9 mouse cellular contexts compared by ENCODE assay signal in the genomic region with DNA sequence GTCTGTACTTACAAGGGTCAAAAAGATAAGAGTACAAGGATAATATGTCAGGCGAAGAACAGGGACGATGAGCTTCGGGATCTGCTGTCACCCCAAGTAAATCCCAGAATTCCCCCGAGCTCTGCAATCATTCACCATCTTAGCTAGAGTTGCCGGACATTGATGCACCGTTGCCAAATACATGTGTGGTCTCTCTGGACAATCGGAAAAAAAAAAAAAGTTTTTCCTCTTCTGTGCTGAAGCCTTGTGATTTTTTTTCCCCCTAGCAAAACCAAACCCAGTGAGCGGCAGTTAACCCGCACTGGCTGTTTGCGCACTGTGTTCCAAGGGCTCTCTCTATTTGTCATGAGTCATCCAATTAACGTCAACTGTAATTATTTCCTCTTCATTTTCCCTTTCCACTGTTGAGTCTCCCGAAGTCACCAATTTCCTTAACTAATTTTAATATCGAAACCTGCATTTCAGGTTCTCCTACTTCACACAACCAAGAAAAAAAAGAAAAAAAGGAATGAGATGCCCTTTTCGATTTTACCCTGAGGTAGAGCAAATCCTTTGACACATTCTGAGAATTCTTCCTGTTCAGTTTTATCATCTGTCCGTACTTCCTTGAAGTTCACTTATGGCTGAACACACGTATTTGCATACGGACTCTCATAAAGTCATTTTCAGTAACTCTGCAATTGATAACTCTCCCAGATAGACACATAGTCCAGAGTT.
DNase-seq lines count a peak whose midpoint lies in the region; ATAC-seq and TF ChIP-seq lines count a peak whose summit lies in the region.
"Had no signal": no experiment of that assay in that cellular context is flagged by ENCODE, and none has a peak within 500 bp of the region (broad histone marks: within the 10 kb centered on the region; RNA-seq: fewer than 3 reads in every experiment).

No protein-coding gene starts in this region.

- no peak overlapping the region for H3K9ac ChIP-seq in liver, adult 2 months (ENCODE audit: low read depth, low read length)
- no peak overlapping the region for H3K9ac ChIP-seq in embryonic facial prominence, embryonic 12.5 days
- no peak overlapping the region for H3K9ac ChIP-seq in hindbrain, postnatal 0 days (replicated peaks; ENCODE audit: low read length)
- H3K9ac ChIP-seq: neural tube, embryonic 13.5 days had no signal

- no peaks in the 10 kb centered on the region for H3K27me3 ChIP-seq in liver, adult 2 months (ENCODE audit: control insufficient read depth, insufficient read depth, low read length)
- no peaks in the 10 kb centered on the region for H3K27me3 ChIP-seq in embryonic facial prominence, embryonic 12.5 days
- H3K27me3 ChIP-seq in hindbrain, postnatal 0 days (ENCODE audit: insufficient read depth, low read length), result no peaks in the 10 kb centered on the region
- H3K27me3 ChIP-seq: neural tube, embryonic 13.5 days had no signal

- TF ChIP-seq CTCF in liver, adult 2 months (IDR thresholded peaks at IDR 0.05; ENCODE audit: low read depth, low read length), result no peak
- TF ChIP-seq CTCF in hindbrain, postnatal 0 days (IDR thresholded peaks at IDR 0.05; ENCODE audit: low read depth), result no peak

- no peak for TF ChIP-seq POLR2A in liver, adult 2 months (IDR thresholded peaks at IDR 0.05; ENCODE audit: extremely low read depth, insufficient read depth, low read length)

- H3K79me2 ChIP-seq in liver, adult 2 months (ENCODE audit: control insufficient read depth, insufficient read depth, low read length), result no peaks in the 10 kb centered on the region

- WGBS in liver, adult 2 months, result 24% methylated on average over 17 of the region's 17 CpGs
- 44% methylated on average over 17 of the region's 17 CpGs for WGBS in embryonic facial prominence, embryonic 12.5 days
- 60% methylated on average over 17 of the region's 17 CpGs for WGBS in hindbrain, postnatal 0 days

- H3K36me3 ChIP-seq in liver, adult 2 months (ENCODE audit: control insufficient read depth, insufficient read depth, low read length), result no peaks in the 10 kb centered on the region
- no peaks in the 10 kb centered on the region for H3K36me3 ChIP-seq in embryonic facial prominence, embryonic 12.5 days
- no peaks in the 10 kb centered on the region for H3K36me3 ChIP-seq in hindbrain, postnatal 0 days (ENCODE audit: insufficient read depth, low read length)
- H3K36me3 ChIP-seq: neural tube, embryonic 13.5 days had no signal

- H3K4me3 ChIP-seq in liver, adult 2 months (ENCODE audit: insufficient read depth, low read depth, low read length), result peak overlapping the region; percentile 43; the same call in 1 of the 2 replicates
- H3K4me3 ChIP-seq in embryonic facial prominence, embryonic 12.5 days, result peak overlapping the region; percentile 5; the same call in 1 of the 2 replicates
- peak overlapping the region; percentile 6 for H3K4me3 ChIP-seq in hindbrain, postnatal 0 days (ENCODE audit: low read length)
- H3K4me3 ChIP-seq: neural tube, embryonic 13.5 days had no signal

- 0 out of 2 replicates have a peak, but pooled peaks have one; percentile 5 for ATAC-seq in embryonic facial prominence, embryonic 12.5 days (ENCODE audit: insufficient number of reproducible peaks, insufficient read depth, low FRiP score, low TSS enrichment)
- ATAC-seq in hindbrain, postnatal 0 days, result 0 out of 2 replicates have a peak, but pooled peaks have one; percentile 35
- peak; percentile 42 for ATAC-seq in megakaryocyte progenitor cell, adult 5-6 weeks (replicated peaks; ENCODE audit: poor library complexity)

- H3K4me2 ChIP-seq in embryonic facial prominence, embryonic 12.5 days (replicated peaks), result peak overlapping the region; percentile 41
- H3K4me2 ChIP-seq in hindbrain, postnatal 0 days (ENCODE audit: low read depth, low read length), result peak overlapping the region; percentile 49
- H3K4me2 ChIP-seq: neural tube, embryonic 13.5 days had no signal

- H3K27ac ChIP-seq in liver, adult 2 months (replicated peaks; ENCODE audit: insufficient read depth, low read depth, low read length), result no peak overlapping the region
- no peak overlapping the region for H3K27ac ChIP-seq in embryonic facial prominence, embryonic 12.5 days
- H3K27ac ChIP-seq in hindbrain, postnatal 0 days, result no peak overlapping the region
- H3K27ac ChIP-seq: neural tube, embryonic 13.5 days had no signal

- H3K9me3 ChIP-seq in embryonic facial prominence, embryonic 12.5 days, result no peaks in the 10 kb centered on the region
- no peaks in the 10 kb centered on the region for H3K9me3 ChIP-seq in hindbrain, postnatal 0 days (ENCODE audit: low read length)
- H3K9me3 ChIP-seq: neural tube, embryonic 13.5 days had no signal

- H3K4me1 ChIP-seq in liver, adult 2 months (ENCODE audit: control insufficient read depth, insufficient read depth, low read length), result no peaks in the 10 kb centered on the region; the same call in 1 of the 2 replicates
- peaks cover 17% of the 10 kb centered on the region for H3K4me1 ChIP-seq in embryonic facial prominence, embryonic 12.5 days
- H3K4me1 ChIP-seq in hindbrain, postnatal 0 days (ENCODE audit: insufficient read depth, low read length), result peaks cover 5% of the 10 kb centered on the region

- DNase-seq in liver, adult 2 months (ENCODE audit: extremely low read depth, low read depth, low spot score), result no peak
- DNase-seq in liver, result no peak
- no peak for DNase-seq in hindbrain, postnatal 0 days (ENCODE audit: low spot score)
- no peak for DNase-seq in gastrocnemius, adult 8-10 months (ENCODE audit: low spot score in 2 of 2)
- DNase-seq in adrenal gland, postnatal 4 days (ENCODE audit: low spot score in 2 of 2), result no peak
- DNase-seq in embryo, embryonic 9.5 days (ENCODE audit: extremely low spot score), result no peak
